Mouse (Mus musculus) midbrain, embryonic 11.5 days (tissue): ENCODE measurements around the gene Hps5. TPM values are rescaled to one million over a fixed set of nuclear protein-coding genes. Genes with fewer than 3 reads are reported as not detected.
"Not testable (repeated sequence)": the region's sequence is repeated elsewhere in the genome, so short reads cannot be mapped to it uniquely, and the experiment has no call there.

Source experiments
- ATAC-seq: fragments of 200-750 bp; cut with Nextera tagmentation; 2 replicates; pipeline ENCODE4 v1.8.0; 2017; ENCODE audit warnings: moderate TSS enrichment, moderate library complexity; ENCODE audit not compliant: low FRiP score
- DNase-seq: peaks from one replicate; pipeline ENCODE4 v3.0.0; 2015; ENCODE audit warnings: low spot score; ENCODE audit errors: missing footprints
- H3K27ac ChIP-seq: fragments of 300-500 bp; sonication (generic); 2 replicates; pipeline ENCODE4 v1.5.1; 2014; ENCODE audit warnings: low read depth, low read length
- H3K27me3 ChIP-seq: fragments of 300-500 bp; sonication (generic); 2 replicates; pipeline ENCODE4 v1.6.1; 2014; ENCODE audit warnings: mild to moderate bottlenecking, low read length, moderate library complexity, mixed read lengths; ENCODE audit not compliant: control insufficient read depth, insufficient read depth
- H3K36me3 ChIP-seq: fragments of 300-500 bp; sonication (generic); 2 replicates; pipeline ENCODE4 v1.6.1; 2014; ENCODE audit warnings: mild to moderate bottlenecking, low read length, moderate library complexity, mixed read lengths; ENCODE audit not compliant: control insufficient read depth, insufficient read depth
- H3K4me1 ChIP-seq: fragments of 300-500 bp; sonication (generic); 2 replicates; pipeline ENCODE4 v1.6.1; 2014; ENCODE audit warnings: low read length; ENCODE audit not compliant: control insufficient read depth, insufficient read depth
- H3K4me2 ChIP-seq: fragments of 300-500 bp; sonication (generic); 2 replicates; pipeline ENCODE4 v1.6.1; 2014; ENCODE audit warnings: mild to moderate bottlenecking, moderate library complexity
- H3K4me3 ChIP-seq: fragments of 300-500 bp; sonication (generic); 2 replicates; pipeline ENCODE4 v1.5.1; 2014; ENCODE audit warnings: low read depth, low read length
- H3K9ac ChIP-seq: fragments of 300-500 bp; sonication (generic); 2 replicates; pipeline ENCODE4 v1.6.1; 2014; ENCODE audit warnings: low read length
- H3K9me3 ChIP-seq: fragments of 300-500 bp; sonication (generic); 2 replicates; pipeline ENCODE4 v1.6.1; 2016; ENCODE audit warnings: low read length; ENCODE audit not compliant: control insufficient read depth
- WGBS: fragments of 180-500 bp; shearing (Covaris S2); extraction: QIAGEN DNeasy Blood & Tissue Kit; methylation state at CpG from one replicate; pipeline ENCODE4 v1.1.7; 2014; 5-methylcytosine and 5-hydroxymethylcytosine counted together
- polyA plus RNA-seq: library from polyadenylated mRNA; unstranded; fragments of >200 nt; fragmentation: Nextera tagmentation; extraction: Ambion mirVana; gene quantifications from 2 replicates; pipeline ENCODE4 v1.2.1, GENCODE M21; 2014

Hps5 gene
- polyA plus RNA-seq, 1 experiment from 2014 or later = 17.9 TPM

GRCm38 (mm10) chr7:46751490-46751889 is 44.4 kb downstream of the Hps5 start, which contains the start of gene Saa2:
Saa2 (plus strand) TSS chr7:46751790.
- no peaks in the 10 kb centered on the region for H3K4me1 ChIP-seq
- WGBS = 85% methylated on average over 3 of the region's 3 CpGs
- ATAC-seq (no peak), DNase-seq (no peak)
- H3K36me3 ChIP-seq = no peaks in the 10 kb centered on the region
- no peak within 1 kb of the TSS for H3K4me2 ChIP-seq
- H3K27ac ChIP-seq = no peak within 1 kb of the TSS
- H3K9me3 ChIP-seq = no peaks in the 10 kb centered on the region
- H3K4me3 ChIP-seq = no peak within 1 kb of the TSS
- no peak within 1 kb of the TSS for H3K9ac ChIP-seq
- no peaks in the 10 kb centered on the region for H3K27me3 ChIP-seq

DNA sequence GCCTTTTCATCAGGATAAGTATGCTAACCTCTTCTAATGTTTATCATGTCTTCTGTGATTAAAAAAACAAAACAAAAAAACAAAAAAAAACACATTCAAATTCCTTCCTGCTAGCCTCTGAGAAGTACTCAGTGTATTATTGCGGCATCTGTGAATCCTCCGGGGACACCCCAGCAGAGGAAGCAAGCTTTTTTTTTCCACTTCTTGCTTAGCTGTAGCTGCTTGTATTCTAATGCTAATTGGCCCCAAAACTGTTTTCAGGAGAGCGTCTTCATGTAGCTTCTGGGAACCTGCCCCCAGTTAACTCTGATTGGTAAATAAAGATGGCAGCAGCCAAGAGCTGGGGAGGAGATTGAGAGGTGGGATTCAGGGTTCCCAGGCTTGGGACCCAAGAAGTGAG is 47.4 kb downstream of the Hps5 start:
- H3K36me3 ChIP-seq = no peaks in the 10 kb centered on the region
- no peak overlapping the region for H3K27ac ChIP-seq
- no peaks in the 10 kb centered on the region for H3K4me1 ChIP-seq
- H3K9me3 ChIP-seq = no peaks in the 10 kb centered on the region
- ATAC-seq (no peak), DNase-seq (no peak)
- H3K27me3 ChIP-seq = no peaks in the 10 kb centered on the region
- no peak overlapping the region for H3K4me2 ChIP-seq
- no peak overlapping the region for H3K9ac ChIP-seq
- WGBS = 42% methylated on average over 3 of the region's 3 CpGs
- H3K4me3 ChIP-seq = no peak overlapping the region

DNA sequence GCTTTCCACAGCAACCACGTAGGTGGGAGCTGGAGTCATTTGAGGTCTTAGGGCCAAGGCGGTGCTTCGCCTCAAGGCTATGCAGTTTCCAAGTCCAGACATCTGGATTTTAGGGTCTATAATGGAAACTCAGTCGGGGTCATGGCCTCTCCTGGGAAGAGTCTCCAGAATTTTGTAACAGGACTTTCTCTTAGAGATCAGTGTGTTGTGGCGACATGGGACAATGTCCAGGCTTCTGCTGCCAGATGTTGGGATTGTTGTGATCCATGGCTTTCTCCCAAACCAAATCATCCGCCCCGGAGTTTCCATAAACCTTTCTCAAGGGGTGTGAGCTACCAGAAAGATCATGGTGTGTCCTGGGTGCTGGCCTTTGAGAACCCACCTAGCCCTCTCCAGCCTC is 49.5 kb downstream of the Hps5 start:
- Histone ChIP-seq H3K9me3 (no peaks in the 10 kb centered on the region), H3K9ac (no peak overlapping the region), H3K4me1 (no peaks in the 10 kb centered on the region), H3K27ac (no peak overlapping the region), H3K4me3 (no peak overlapping the region), H3K27me3 (no peaks in the 10 kb centered on the region), H3K36me3 (no peaks in the 10 kb centered on the region), H3K4me2 (no peak overlapping the region)
- DNase-seq (no peak), ATAC-seq (no peak)
- WGBS = 89% methylated on average over 7 of the region's 7 CpGs

GRCm38 (mm10) chr7:46745816-46746215 is 50.0 kb downstream of the Hps5 start:
- Histone ChIP-seq H3K27me3 (no peaks in the 10 kb centered on the region), H3K9ac (no peak overlapping the region), H3K9me3 (no peaks in the 10 kb centered on the region), H3K4me2 (no peak overlapping the region), H3K4me3 (no peak overlapping the region), H3K27ac (no peak overlapping the region), H3K4me1 (no peaks in the 10 kb centered on the region), H3K36me3 (no peaks in the 10 kb centered on the region)
- WGBS = 87% methylated on average over 3 of the region's 3 CpGs
- no peak for DNase-seq
- no peak for ATAC-seq

DNA sequence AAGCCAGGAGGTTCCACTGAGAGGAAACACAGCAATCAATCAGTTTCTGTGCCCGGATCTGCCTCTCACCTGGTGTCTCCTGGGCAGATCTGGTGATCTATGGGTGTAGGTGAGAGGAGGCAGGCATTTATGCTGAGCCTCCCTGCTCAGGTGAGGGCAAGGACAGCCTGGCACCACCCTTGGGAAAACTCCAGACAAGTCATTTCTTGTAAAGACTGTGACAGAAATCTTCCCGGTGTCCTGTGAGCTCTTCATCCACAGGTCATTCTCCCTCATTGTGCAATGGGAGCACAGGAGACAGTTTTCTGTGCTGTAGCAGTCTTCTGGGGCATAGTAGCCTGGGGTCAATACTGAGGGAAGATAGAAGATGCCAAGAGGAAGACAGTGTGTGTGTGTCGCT is 53.0 kb downstream of the Hps5 start, which contains the start of gene Saa1:
Gene Saa1, minus strand, starts transcription at position 101 of the 400 bp plus-strand sequence.
- H3K9me3 ChIP-seq, H3K4me3 ChIP-seq, H3K4me2 ChIP-seq, H3K4me1 ChIP-seq, DNase-seq, H3K36me3 ChIP-seq, H3K27me3 ChIP-seq, ATAC-seq, H3K27ac ChIP-seq, H3K9ac ChIP-seq: not testable (repeated sequence)
- 83% methylated on average over 3 of the region's 3 CpGs for WGBS

DNA sequence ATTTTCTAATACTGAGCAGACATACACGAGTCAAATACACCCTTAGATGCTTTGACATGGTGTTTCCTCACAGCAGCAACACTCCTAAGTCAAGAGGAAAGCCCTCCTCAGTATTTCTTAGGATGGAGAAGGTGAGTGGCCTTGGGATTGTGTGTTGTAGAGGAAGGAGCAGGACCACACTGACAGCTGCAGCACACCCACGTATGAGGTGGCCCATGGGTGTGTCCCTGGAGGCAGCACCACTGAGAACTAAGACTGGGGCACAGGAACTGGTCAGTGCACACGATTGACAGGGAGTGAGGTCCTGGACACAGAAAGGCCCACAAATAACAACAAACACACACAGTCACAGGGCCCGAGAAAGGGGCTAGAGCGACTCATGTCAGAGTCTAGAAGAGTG is 55.8 kb downstream of the Hps5 start:
- H3K4me2 ChIP-seq, H3K4me1 ChIP-seq, H3K4me3 ChIP-seq, H3K36me3 ChIP-seq, DNase-seq, H3K9me3 ChIP-seq, H3K27ac ChIP-seq, H3K9ac ChIP-seq, ATAC-seq, H3K27me3 ChIP-seq: not testable (repeated sequence)
- 83% methylated on average over 5 of the region's 5 CpGs for WGBS

- H3K4me1 ChIP-seq = no peaks in the 10 kb centered on the region
- no peak overlapping the region for H3K4me2 ChIP-seq
- no peak overlapping the region for H3K27ac ChIP-seq
- H3K9me3 ChIP-seq = no peaks in the 10 kb centered on the region
- 87% methylated on average over 12 of the region's 12 CpGs for WGBS
- H3K27me3 ChIP-seq = no peaks in the 10 kb centered on the region
- no peak overlapping the region for H3K4me3 ChIP-seq
- ATAC-seq (no peak), DNase-seq (no peak)
- no peaks in the 10 kb centered on the region for H3K36me3 ChIP-seq
- no peak overlapping the region for H3K9ac ChIP-seq
Measured at GRCm38 (mm10) chr7:46738561-46739460, 57.1 kb downstream of the Hps5 start.

GRCm38 (mm10) chr7:46734983-46735382 is 60.9 kb downstream of the Hps5 start:
- Histone ChIP-seq H3K36me3 (no peaks in the 10 kb centered on the region), H3K4me2 (no peak overlapping the region), H3K9ac (no peak overlapping the region), H3K9me3 (no peaks in the 10 kb centered on the region), H3K27me3 (no peaks in the 10 kb centered on the region), H3K4me1 (no peaks in the 10 kb centered on the region), H3K27ac (no peak overlapping the region), H3K4me3 (no peak overlapping the region)
- 87% methylated on average over 2 of the region's 2 CpGs for WGBS
- DNase-seq (no peak), ATAC-seq (no peak)

- Histone ChIP-seq H3K27me3 (no peaks in the 10 kb centered on the region), H3K9me3 (no peaks in the 10 kb centered on the region), H3K4me1 (no peaks in the 10 kb centered on the region), H3K4me2 (no peak within 1 kb of the TSS), H3K4me3 (no peak within 1 kb of the TSS), H3K36me3 (no peaks in the 10 kb centered on the region), H3K27ac (no peak within 1 kb of the TSS), H3K9ac (no peak within 1 kb of the TSS)
- ATAC-seq = no peak
- WGBS = 88% methylated on average over 4 of the region's 4 CpGs
- no peak for DNase-seq
Measured at GRCm38 (mm10) chr7:46732458-46732857, 63.4 kb downstream of the Hps5 start, which contains the start of gene Saa4. Saa4 (minus strand) TSS chr7:46732603.
